Mouse (Mus musculus): ENCODE measurements at regions not wholly inside any gene's neighbourhood (a gene's known extent, or its start where the extent isn't known, plus 50 kb on each side); places are given as distances from the start of the nearest gene placed in this dataset.
A peak's percentile ranks its signal among the peaks of the same experiment; 100 is the strongest.

DNA sequence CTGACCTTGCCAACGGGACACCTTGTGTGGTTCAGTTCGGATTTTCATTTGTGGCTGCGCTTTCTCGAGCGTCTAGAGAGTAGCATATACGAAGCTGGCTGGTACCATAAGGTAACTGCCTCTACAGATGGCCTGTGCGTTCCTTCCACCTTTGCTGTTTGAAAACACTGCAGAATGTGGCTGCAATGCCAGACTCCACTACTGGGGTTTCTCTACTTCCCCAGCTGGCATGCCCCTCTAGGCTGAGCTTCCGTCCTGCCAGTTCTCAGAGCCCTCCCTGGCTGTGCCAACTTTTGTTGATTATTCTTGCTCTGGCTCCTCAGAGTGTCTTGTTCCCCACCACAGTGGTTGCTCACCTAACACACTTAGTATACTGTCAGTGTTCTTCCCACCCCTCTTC, 120.7 kb downstream of the Tle3 start:
- DNase-seq (ENCODE audit: low spot score), result no peak

DNA sequence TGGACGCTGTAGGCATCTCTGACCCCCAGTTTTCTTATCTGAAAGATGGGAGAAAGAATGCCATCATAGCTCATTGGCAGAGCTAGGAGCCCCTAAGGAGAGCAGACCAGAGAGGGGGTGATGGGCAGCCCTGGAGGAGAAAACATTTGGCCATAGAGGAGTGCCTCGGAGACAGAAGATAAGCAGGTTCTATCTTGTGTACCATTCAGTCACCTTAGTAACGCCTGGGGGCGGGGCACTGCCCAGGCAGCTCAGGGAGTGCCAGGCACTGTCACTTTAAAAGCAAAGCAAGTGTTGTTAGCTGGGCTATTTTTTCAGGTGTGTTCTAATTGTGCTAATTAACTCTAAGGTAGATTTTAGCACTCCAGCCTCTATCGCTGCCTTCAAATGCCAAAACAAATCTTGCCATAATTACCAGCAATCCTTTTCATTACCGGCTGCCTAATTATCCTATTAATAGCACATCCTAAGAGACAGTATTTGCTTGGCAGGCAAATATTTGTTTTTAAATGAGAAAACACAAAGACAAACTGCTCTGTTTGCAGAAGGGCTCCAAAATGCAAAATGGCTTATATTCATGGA, 119.1 kb downstream of the Tle3 start:
- DNase-seq (ENCODE audit: low spot score), result no peak

DNA sequence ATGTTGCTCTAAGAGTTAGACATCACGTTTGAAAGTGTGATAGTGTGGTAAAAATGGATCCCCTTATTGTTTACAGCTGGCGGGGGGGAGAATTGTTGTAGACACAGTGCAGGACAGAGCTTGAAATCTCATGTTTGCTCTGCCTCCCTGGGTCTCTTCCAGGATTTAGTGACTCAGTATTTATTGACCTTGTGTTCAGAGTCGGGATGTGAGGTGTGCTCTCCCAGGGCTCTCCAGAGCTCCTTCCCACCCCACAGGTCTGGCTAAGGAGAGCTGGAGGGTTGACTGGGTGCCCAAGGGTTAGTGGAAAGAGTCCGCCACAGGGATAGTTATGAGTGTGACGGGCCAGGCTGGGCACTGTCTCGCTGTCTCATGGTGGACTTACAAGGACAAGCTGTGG, 117.8 kb downstream of the Tle3 start:
- DNase-seq (ENCODE audit: low spot score), result no peak

DNA sequence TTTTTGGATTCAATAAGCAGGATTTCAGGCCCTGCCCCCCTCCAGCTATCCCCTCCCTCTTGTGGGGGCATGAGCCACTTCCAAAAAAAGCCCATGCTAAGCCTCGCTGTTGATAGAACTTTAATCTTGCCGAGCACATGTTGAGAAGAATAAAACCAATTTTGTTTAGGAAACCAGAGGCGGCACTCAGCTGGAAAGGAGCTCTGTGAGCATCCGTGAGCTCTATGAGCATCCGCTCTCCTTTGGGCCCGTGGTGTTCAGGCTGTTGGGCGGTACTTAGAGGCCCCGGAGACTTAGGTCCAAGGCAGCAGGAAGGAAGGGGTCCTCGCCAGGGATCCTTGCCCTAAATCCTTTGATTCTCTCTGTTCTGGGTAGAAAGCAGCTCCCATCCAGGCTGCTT, 117.0 kb downstream of the Tle3 start:
- peak; percentile 38 for DNase-seq (ENCODE audit: low spot score)

DNA sequence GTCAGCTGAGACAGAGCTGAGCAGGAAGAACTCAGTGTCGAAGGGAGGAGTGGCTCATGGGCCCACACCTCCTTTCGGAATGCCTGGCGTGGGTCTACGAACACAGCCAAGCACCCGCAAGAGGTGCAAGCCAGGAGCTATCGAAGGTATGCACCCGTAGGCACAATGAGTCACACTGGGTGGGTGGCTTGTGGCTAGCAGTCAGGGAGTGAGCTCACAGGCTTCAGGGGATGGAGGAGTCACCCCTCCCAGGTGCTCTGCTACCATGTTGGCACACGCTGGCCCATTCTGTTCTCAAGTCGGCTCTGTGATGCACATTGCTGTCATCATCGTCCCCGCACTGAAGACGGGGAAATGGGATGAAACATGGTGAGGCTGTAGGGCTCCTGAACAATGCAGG, 115.7 kb downstream of the Tle3 start:
- DNase-seq (ENCODE audit: low spot score), result no peak

DNA sequence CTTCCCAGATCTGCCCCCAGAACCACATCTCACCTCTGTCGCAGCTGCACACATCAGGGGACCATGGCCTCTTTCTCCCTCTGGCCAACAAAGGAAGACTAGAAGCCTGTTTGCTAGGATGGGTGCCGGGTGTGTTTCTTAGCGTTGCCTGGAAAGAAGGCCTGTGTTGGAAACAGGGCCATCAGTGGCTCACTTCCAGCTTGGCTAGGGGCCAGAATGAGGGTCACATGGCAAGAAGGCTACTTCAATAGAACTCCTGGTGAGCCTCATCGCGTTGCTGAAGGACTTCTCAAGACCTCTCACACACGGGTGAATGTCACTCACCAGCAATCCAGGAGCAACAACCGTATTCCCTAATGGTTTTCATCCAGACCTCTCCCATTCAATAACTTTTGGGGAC, 115.0 kb downstream of the Tle3 start:
- DNase-seq (ENCODE audit: low spot score), result no peak

DNA sequence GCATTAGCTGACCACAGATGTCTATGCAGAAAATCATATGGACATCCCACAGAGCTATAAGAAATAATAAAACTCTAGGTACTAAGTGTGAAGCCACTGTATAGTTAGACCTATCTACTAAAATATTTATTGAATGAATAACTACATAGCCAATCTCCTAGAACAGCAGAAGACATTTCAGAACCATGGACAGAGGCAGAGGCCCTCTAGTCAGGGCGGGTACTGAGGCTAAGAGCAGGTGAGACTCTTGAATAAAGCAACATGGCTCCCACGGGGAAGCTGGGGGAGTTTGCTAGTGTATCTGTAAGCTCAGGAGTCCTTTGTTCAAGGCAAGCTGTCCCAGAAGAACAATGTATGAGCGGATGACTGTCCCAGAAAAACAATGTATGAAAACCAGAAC, 112.2 kb downstream of the Tle3 start:
- peak; percentile 76 for DNase-seq (ENCODE audit: low spot score)

DNA sequence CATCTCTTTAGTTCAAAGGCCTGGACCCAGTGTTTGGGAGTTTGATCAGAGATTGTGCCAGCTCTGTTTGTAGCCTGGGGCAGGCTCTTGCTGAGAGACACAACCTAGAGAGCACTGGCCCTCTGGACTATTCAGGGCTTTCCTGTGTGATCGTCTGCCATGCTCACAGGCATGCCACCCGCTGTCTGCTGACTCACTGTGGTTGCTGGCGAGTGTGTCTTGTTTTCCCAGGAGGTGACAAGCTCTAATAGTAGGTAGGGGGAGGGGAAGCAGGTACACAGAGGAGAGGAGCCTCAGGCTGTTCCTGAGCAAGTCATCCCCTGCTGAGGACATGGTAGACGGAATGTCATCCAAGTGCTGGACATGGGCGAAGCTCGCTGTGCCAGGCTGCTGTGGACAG, 107.5 kb downstream of the Tle3 start:
- no peak for DNase-seq (ENCODE audit: low spot score)

DNA sequence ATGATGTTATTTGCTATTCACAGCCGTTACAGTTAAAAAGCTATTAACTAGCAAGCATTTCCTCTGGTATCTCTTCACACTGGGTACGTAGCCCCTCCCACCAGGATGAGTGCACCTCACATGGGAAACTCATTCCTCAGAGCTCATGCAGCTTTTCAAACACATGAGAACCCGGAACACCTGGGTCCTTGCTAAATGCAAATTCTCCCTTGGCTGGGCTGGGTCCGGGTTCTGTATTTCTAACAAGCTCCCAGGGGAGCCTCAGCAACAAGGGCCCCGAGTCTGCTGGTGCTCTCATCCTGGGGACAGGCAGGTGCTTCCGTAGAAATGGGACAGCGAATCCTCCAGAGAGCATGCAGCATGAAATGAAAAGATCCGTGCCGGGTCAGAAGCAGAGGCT, 106.7 kb downstream of the Tle3 start:
- no peak for DNase-seq (ENCODE audit: low spot score)

DNA sequence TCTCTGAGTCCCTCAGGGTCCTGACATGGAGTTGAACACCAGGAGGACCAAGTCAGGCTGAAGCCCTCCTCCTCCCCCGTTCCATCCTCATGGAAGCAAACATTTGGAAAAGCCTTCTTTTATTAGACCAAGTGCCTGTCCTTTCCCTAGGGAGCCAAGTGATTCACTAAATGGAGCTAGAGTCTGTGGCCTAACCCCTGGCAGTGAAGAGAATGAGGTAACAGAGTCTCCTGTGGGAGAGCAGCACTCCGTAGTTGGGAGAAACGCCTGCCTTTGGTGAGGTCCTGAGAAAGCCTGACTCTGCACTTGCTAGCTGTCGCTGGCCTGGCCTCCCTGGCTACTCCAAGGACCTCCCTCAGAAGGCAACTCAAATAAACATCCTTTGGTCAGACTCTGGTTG, 104.2 kb downstream of the Tle3 start:
- no peak for DNase-seq (ENCODE audit: low spot score)

DNA sequence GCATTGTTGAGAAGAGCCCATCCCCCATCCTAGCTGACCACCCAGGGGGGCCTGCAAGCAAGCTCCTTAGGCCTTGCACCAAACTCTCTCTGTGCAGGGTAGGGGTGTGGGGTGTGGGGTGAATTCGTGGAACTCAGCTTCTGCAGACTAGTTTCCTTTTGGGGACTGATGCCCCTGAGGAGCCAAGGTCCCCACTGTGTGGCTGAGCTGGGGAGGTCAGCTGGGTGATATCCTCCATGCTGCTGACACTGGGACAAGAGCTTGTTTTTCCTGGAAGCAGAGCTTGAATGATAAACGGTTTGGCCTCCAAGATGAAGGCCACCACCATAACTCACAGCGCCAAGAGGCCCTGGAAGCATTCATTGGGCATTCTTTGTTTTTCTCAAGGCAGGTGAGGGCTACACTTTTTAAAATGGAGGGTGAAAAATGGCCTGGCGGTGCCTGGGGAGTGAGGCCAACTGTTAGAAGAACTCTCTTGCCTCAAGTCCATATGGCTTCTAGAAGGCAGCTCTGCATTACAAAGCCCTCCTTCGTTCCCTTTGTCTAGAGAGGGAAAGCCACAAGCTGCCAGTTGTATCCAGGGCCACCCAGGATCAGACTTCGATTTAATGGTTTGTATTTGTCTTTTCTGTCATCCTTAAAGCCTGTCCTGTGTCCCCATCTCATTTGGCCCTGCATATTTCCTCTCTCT, 98.8 kb downstream of the Tle3 start:
- DNase-seq (ENCODE audit: low spot score), result no peak

DNA sequence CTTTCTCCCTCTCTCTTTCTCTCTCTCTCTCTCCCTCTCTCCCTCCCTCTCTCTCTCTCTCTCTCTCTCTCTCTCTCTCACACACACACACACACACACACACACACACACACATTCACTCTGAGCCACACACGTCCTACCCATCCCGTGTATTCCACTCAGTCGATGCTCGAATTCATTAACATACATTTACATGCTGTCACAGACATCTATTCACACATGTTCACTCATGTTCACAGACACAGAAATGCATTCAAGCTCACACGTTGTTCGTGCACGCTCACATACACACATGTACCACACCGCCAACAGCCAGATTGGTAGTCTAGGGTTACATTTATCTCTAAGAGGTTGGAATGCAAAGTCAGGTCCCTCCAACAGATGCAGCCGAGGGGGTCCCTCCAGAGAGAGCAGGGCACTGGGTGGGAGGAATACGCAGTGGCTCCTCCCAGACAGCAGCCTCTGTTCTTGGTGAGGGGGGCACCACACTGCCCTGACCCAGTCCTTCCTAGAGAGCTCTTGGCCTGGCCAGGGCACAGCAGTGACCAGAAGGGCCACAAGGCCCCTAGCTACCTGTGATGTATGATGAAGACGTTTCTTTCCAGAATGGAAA, 96.8 kb downstream of the Tle3 start:
- DNase-seq (ENCODE audit: low spot score), result peak; percentile 51

DNA sequence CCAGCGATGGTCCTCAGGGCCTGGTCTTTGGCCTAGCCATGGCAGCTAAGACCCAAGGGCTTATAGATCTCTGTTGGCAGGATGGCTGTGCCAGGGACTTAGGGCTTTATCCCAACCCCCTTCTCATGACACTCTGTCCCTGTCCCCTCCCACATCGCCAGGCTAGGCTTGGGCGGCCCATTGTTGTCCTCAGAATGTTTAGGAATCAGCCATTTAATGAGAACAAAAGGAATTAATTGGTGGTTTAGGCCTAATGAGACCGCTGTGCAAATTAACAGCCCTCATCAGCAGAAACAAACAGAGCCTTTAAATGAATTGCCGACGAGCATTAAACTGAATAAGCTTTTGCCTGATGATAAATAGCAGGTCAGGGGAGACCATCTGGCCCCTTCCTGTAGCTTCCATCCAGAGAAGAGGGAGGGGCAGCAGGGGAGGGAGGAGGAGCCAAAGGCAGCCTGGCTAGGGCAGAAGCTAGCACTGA, 96.2 kb downstream of the Tle3 start:
- peak; percentile 86 for DNase-seq (ENCODE audit: low spot score)

Data from retina, embryonic 14.5 days (tissue).